Mouse (Mus musculus): ENCODE measurements around the gene BC030499.

DNA sequence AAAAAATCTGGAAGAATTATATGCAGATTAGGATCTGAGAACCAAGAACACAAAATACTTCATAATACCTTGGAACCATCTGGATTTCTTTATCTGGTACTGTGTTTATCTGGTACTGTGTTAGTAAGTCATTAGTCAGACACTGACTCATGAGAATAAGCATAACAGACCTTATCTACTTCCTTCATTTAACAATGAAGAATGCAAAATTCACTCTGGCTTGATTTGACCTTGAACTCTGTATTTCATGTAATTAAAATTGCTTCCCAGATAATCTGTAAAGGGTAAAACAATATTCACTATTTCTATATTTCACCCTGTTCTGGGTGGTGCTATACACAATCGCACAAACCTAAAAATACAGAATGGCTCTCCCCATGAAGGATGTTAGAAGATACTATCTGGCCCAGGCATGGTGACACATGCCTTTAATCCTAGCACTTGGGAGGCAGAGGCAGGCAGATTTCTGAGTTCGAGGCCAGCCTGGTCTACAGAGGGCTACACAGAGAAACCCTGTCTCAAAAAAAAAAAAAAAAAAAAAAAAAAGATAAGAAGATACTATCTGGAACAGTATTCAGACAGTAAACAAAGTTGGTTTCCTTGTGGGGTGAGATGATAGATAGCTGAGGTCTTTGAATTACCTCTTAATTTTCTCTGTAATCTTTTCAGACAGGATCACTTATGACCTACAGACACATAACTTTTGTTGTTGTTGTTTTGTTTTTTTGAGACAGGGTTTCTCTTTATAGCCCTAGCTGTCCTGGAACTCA lies 30.0 kb upstream of the BC030499 start:
- TF ChIP-seq EP300 (IDR thresholded peaks at IDR 0.05; ENCODE audit: low read depth), result no peak
- no peak for TF ChIP-seq CTCF (IDR thresholded peaks at IDR 0.05; ENCODE audit: low read depth)
